Comparison of ENCODE assay signal across 18 mouse cellular contexts in genomic region chr17:26225150-26225549, GRCm38 (mm10). TPM values are rescaled to one million over a fixed set of nuclear protein-coding genes. Genes with fewer than 3 reads are reported as not detected.
A peak's percentile ranks its signal among the peaks of the same experiment; 100 is the strongest.
DNase-seq lines count a peak whose midpoint lies in the region; ATAC-seq and TF ChIP-seq lines count a peak whose summit lies in the region.
"Had no signal": no experiment of that assay in that cellular context is flagged by ENCODE, and none has a peak within 500 bp of the region (broad histone marks: within the 10 kb centered on the region; RNA-seq: fewer than 3 reads in every experiment).

No protein-coding gene starts in this region.

- no peak overlapping the region for H3K27ac ChIP-seq in kidney, embryonic 14.5 days (ENCODE audit: low read depth, low read length)
- peak overlapping the region; percentile 54; the same call in 1 of the 2 replicates for H3K27ac ChIP-seq in lung, embryonic 14.5 days (ENCODE audit: low read depth)
- H3K27ac ChIP-seq in stomach, embryonic 14.5 days (ENCODE audit: low read length), result peak overlapping the region; percentile 39; the same call in 1 of the 2 replicates
- no peak overlapping the region for H3K27ac ChIP-seq in embryonic facial prominence, embryonic 10.5 days (replicated peaks)
- H3K27ac ChIP-seq: embryonic facial prominence, embryonic 15.5 days; forebrain, embryonic 15.5 days; hindbrain, embryonic 14.5 days; liver, embryonic 14.5 days; neural tube, embryonic 13.5 days had no signal

- no peak overlapping the region for H3K4me2 ChIP-seq in kidney, embryonic 14.5 days (replicated peaks; ENCODE audit: low read depth, low read length)
- no peak overlapping the region for H3K4me2 ChIP-seq in lung, embryonic 14.5 days
- no peak overlapping the region for H3K4me2 ChIP-seq in stomach, embryonic 14.5 days (replicated peaks; ENCODE audit: low read depth, low read length)
- H3K4me2 ChIP-seq: embryonic facial prominence, embryonic 15.5 days; forebrain, embryonic 15.5 days; heart, embryonic 12.5 days; hindbrain, embryonic 14.5 days; neural tube, embryonic 13.5 days had no signal

- no peak overlapping the region for H3K4me3 ChIP-seq in kidney, embryonic 14.5 days (ENCODE audit: low read length)
- H3K4me3 ChIP-seq in lung, embryonic 14.5 days (ENCODE audit: low read depth, low read length), result no peak overlapping the region
- no peak overlapping the region for H3K4me3 ChIP-seq in stomach, embryonic 14.5 days (ENCODE audit: low read depth, low read length)
- no peak overlapping the region for H3K4me3 ChIP-seq in embryonic facial prominence, embryonic 10.5 days
- H3K4me3 ChIP-seq: embryonic facial prominence, embryonic 15.5 days; forebrain, embryonic 15.5 days; heart, embryonic 12.5 days; neural tube, embryonic 13.5 days had no signal

- H3K4me1 ChIP-seq in kidney, embryonic 14.5 days (ENCODE audit: control insufficient read depth, insufficient read depth, low read length), result no peaks in the 10 kb centered on the region
- no peaks in the 10 kb centered on the region for H3K4me1 ChIP-seq in lung, embryonic 14.5 days (ENCODE audit: insufficient read depth)
- no peaks in the 10 kb centered on the region for H3K4me1 ChIP-seq in stomach, embryonic 14.5 days (ENCODE audit: control insufficient read depth, insufficient read depth, low read length)
- H3K4me1 ChIP-seq in embryonic facial prominence, embryonic 10.5 days, result no peaks in the 10 kb centered on the region
- H3K4me1 ChIP-seq: embryonic facial prominence, embryonic 15.5 days; forebrain, embryonic 15.5 days; neural tube, embryonic 13.5 days had no signal

- WGBS in kidney, embryonic 14.5 days, result 59% methylated on average over 12 of the region's 12 CpGs
- 53% methylated on average over 12 of the region's 12 CpGs for WGBS in lung, embryonic 14.5 days
- WGBS in stomach, embryonic 14.5 days, result 71% methylated on average over 12 of the region's 12 CpGs
- 88% methylated on average over 12 of the region's 12 CpGs for WGBS in embryonic facial prominence, embryonic 10.5 days

- H3K36me3 ChIP-seq in kidney, embryonic 14.5 days (ENCODE audit: control insufficient read depth, insufficient read depth, low read length), result no peaks in the 10 kb centered on the region
- no peaks in the 10 kb centered on the region for H3K36me3 ChIP-seq in lung, embryonic 14.5 days (ENCODE audit: insufficient read depth)
- no peaks in the 10 kb centered on the region for H3K36me3 ChIP-seq in stomach, embryonic 14.5 days (ENCODE audit: control insufficient read depth, insufficient read depth, low read length)
- H3K36me3 ChIP-seq in embryonic facial prominence, embryonic 10.5 days (replicated peaks), result no peaks in the 10 kb centered on the region; the same call in 1 of the 2 replicates
- H3K36me3 ChIP-seq: embryonic facial prominence, embryonic 15.5 days; forebrain, embryonic 15.5 days had no signal

- no peak overlapping the region for H3K9ac ChIP-seq in kidney, embryonic 14.5 days (ENCODE audit: low read depth, low read length)
- H3K9ac ChIP-seq in lung, embryonic 14.5 days, result no peak overlapping the region
- no peak overlapping the region for H3K9ac ChIP-seq in stomach, embryonic 14.5 days (replicated peaks; ENCODE audit: low read depth, low read length)
- H3K9ac ChIP-seq: embryonic facial prominence, embryonic 15.5 days; forebrain, embryonic 15.5 days; heart, embryonic 12.5 days; hindbrain, embryonic 14.5 days; liver, embryonic 14.5 days; neural tube, embryonic 13.5 days had no signal

- no peaks in the 10 kb centered on the region for H3K9me3 ChIP-seq in kidney, embryonic 14.5 days (ENCODE audit: control insufficient read depth, low read length)
- no peaks in the 10 kb centered on the region for H3K9me3 ChIP-seq in lung, embryonic 14.5 days (ENCODE audit: low read depth, low read length)
- no peaks in the 10 kb centered on the region for H3K9me3 ChIP-seq in stomach, embryonic 14.5 days (ENCODE audit: control insufficient read depth, low read depth, low read length)
- H3K9me3 ChIP-seq in embryonic facial prominence, embryonic 10.5 days, result no peaks in the 10 kb centered on the region
- H3K9me3 ChIP-seq: embryonic facial prominence, embryonic 15.5 days; forebrain, embryonic 15.5 days; heart, embryonic 12.5 days; neural tube, embryonic 13.5 days had no signal

- peak; percentile 80 for DNase-seq in kidney, adult 11 months
- peak; percentile 74 for DNase-seq in kidney, adult 9 months
- peak; percentile 22 for DNase-seq in lung, embryonic 14.5 days
- DNase-seq in embryonic facial prominence, embryonic 10.5 days (ENCODE audit: low spot score), result no peak
- no peak for DNase-seq in heart, postnatal 4 days
- DNase-seq: gastrocnemius, postnatal 14 days; midbrain, embryonic 14.5 days; thymus, postnatal 4 days had no signal

- TF ChIP-seq CTCF in lung, embryonic 14.5 days (IDR thresholded peaks at IDR 0.05; ENCODE audit: low read depth), result no peak

- no peaks in the 10 kb centered on the region for H3K27me3 ChIP-seq in kidney, embryonic 14.5 days (ENCODE audit: control insufficient read depth, insufficient read depth, low read length)
- no peaks in the 10 kb centered on the region for H3K27me3 ChIP-seq in lung, embryonic 14.5 days (ENCODE audit: insufficient read depth, low read length)
- H3K27me3 ChIP-seq in stomach, embryonic 14.5 days (ENCODE audit: control insufficient read depth, insufficient read depth, low read length), result no peaks in the 10 kb centered on the region
- no peaks in the 10 kb centered on the region for H3K27me3 ChIP-seq in embryonic facial prominence, embryonic 10.5 days (replicated peaks; ENCODE audit: low read depth, poor library complexity, severe bottlenecking)
- H3K27me3 ChIP-seq: embryonic facial prominence, embryonic 15.5 days; forebrain, embryonic 15.5 days; heart, embryonic 12.5 days; neural tube, embryonic 13.5 days had no signal

- no peak for ATAC-seq in kidney, embryonic 14.5 days (ENCODE audit: low FRiP score, low TSS enrichment)
- peak; percentile 8; the same call in 1 of the 2 replicates for ATAC-seq in lung, embryonic 14.5 days (ENCODE audit: insufficient read depth)
- peak; percentile 82 for ATAC-seq in stomach, embryonic 14.5 days (ENCODE audit: insufficient number of reproducible peaks, insufficient read depth, low FRiP score, low read depth)
- ATAC-seq in CD4-positive, CD25-positive, alpha-beta regulatory T cell, adult 4 months, result no peak
- ATAC-seq: forebrain, embryonic 15.5 days had no signal

RNA-seq across cellular contexts. Expression of gene Arhgdig, which starts 17.6 kb away (rescaled TPM):
- 6.3 and 6.9 TPM in 2 replicates for polyA plus RNA-seq in kidney, embryonic 14.5 days (2014; fragmentation: Nextera tagmentation; extraction: Ambion mirVana)
- polyA plus RNA-seq in lung, embryonic 14.5 days (2014; fragmentation: Nextera tagmentation; extraction: Ambion mirVana), result 14.6 and 15.9 TPM in 2 replicates
- 12.9 and 13.6 TPM in 2 replicates for polyA plus RNA-seq in stomach, embryonic 14.5 days (2014; fragmentation: Nextera tagmentation; extraction: Ambion mirVana)
- not detected for polyA plus RNA-seq in CD4-positive, CD25-positive, alpha-beta regulatory T cell, adult 4 months (2017; shearing (Covaris generic))
- polyA plus RNA-seq in embryonic facial prominence, embryonic 10.5 days (2016; fragmentation: Nextera tagmentation; extraction: Ambion mirVana), result 8.5 and 13.4 TPM in 2 replicates
- total RNA-seq in heart, postnatal 4 days (2021), result 1 to 10 TPM; 1.6 to 2.0 TPM
- total RNA-seq: common myeloid progenitor, adult 5-6 weeks had no signal

RNA-seq across cellular contexts. Expression of gene Fam234a, which starts 18.9 kb away (rescaled TPM):
- 27.9 and 40.4 TPM in 2 replicates for polyA plus RNA-seq in kidney, embryonic 14.5 days (2014; fragmentation: Nextera tagmentation; extraction: Ambion mirVana)
- polyA plus RNA-seq in lung, embryonic 14.5 days (2014; fragmentation: Nextera tagmentation; extraction: Ambion mirVana), result 36.3 and 39.4 TPM in 2 replicates
- polyA plus RNA-seq in stomach, embryonic 14.5 days (2014; fragmentation: Nextera tagmentation; extraction: Ambion mirVana), result 49.2 and 51.1 TPM in 2 replicates
- 10 to 100 TPM; 12.6 to 23.0 TPM for polyA plus RNA-seq in CD4-positive, CD25-positive, alpha-beta regulatory T cell, adult 4 months (2017; shearing (Covaris generic))
- 26.8 and 27.6 TPM in 2 replicates for polyA plus RNA-seq in embryonic facial prominence, embryonic 10.5 days (2016; fragmentation: Nextera tagmentation; extraction: Ambion mirVana)
- total RNA-seq in heart, postnatal 4 days (2021), result 10 to 100 TPM; 71.2 to 73.2 TPM

RNA-seq across cellular contexts. Expression of gene Rgs11, which starts 22.4 kb away (rescaled TPM):
- polyA plus RNA-seq in kidney, embryonic 14.5 days (2014; fragmentation: Nextera tagmentation; extraction: Ambion mirVana), result 5.2 and 5.9 TPM in 2 replicates
- polyA plus RNA-seq in lung, embryonic 14.5 days (2014; fragmentation: Nextera tagmentation; extraction: Ambion mirVana), result 10.3 and 11.9 TPM in 2 replicates
- polyA plus RNA-seq in stomach, embryonic 14.5 days (2014; fragmentation: Nextera tagmentation; extraction: Ambion mirVana), result 18.3 and 19.3 TPM in 2 replicates
- polyA plus RNA-seq in CD4-positive, CD25-positive, alpha-beta regulatory T cell, adult 4 months (2017; shearing (Covaris generic)), result 10 to 100 TPM in 1 of 2 experiments, 1 to 10 TPM in 1; 6.2 to 14.2 TPM
- polyA plus RNA-seq in embryonic facial prominence, embryonic 10.5 days (2016; fragmentation: Nextera tagmentation; extraction: Ambion mirVana), result 1.5 and 4.7 TPM in 2 replicates
- 1 to 10 TPM; 2.0 to 2.1 TPM for total RNA-seq in heart, postnatal 4 days (2021)

RNA-seq across cellular contexts. Expression of gene Pdia2, which starts 26.3 kb away (rescaled TPM):
- 0.38 and 0.46 TPM in 2 replicates for polyA plus RNA-seq in kidney, embryonic 14.5 days (2014; fragmentation: Nextera tagmentation; extraction: Ambion mirVana)
- polyA plus RNA-seq in lung, embryonic 14.5 days (2014; fragmentation: Nextera tagmentation; extraction: Ambion mirVana), result 0.34 and 0.43 TPM in 2 replicates
- polyA plus RNA-seq in stomach, embryonic 14.5 days (2014; fragmentation: Nextera tagmentation; extraction: Ambion mirVana), result 2.3 and 6.5 TPM in 2 replicates
- not detected for polyA plus RNA-seq in CD4-positive, CD25-positive, alpha-beta regulatory T cell, adult 4 months (2017; shearing (Covaris generic))
- polyA plus RNA-seq in embryonic facial prominence, embryonic 10.5 days (2016; fragmentation: Nextera tagmentation; extraction: Ambion mirVana), result 0.31 and 1.1 TPM in 2 replicates
- total RNA-seq in heart, postnatal 4 days (2021), result not detected
- total RNA-seq: gastrocnemius, postnatal 14 days had no signal
- polyA plus RNA-seq: forebrain, embryonic 15.5 days; midbrain, embryonic 14.5 days; neural tube, embryonic 13.5 days had no signal

RNA-seq across cellular contexts. Expression of gene Luc7l, which starts 27.5 kb away (rescaled TPM):
- polyA plus RNA-seq in kidney, embryonic 14.5 days (2014; fragmentation: Nextera tagmentation; extraction: Ambion mirVana), result 87.8 and 108 TPM in 2 replicates
- polyA plus RNA-seq in lung, embryonic 14.5 days (2014; fragmentation: Nextera tagmentation; extraction: Ambion mirVana), result 97.7 and 104 TPM in 2 replicates
- 106 and 108 TPM in 2 replicates for polyA plus RNA-seq in stomach, embryonic 14.5 days (2014; fragmentation: Nextera tagmentation; extraction: Ambion mirVana)
- 10 to 100 TPM; 59.7 to 67.6 TPM for polyA plus RNA-seq in CD4-positive, CD25-positive, alpha-beta regulatory T cell, adult 4 months (2017; shearing (Covaris generic))
- 135 and 138 TPM in 2 replicates for polyA plus RNA-seq in embryonic facial prominence, embryonic 10.5 days (2016; fragmentation: Nextera tagmentation; extraction: Ambion mirVana)
- total RNA-seq in heart, postnatal 4 days (2021), result 10 to 100 TPM; 34.7 to 36.4 TPM

Comparison
In these comparisons a context has a peak if more than half of its experiments do, and no peak if none do; other contexts are left out.
1. DNase-seq: peak in kidney, adult 11 months (single experiment), kidney, adult 9 months (single experiment) and lung, embryonic 14.5 days (single experiment); none in embryonic facial prominence, embryonic 10.5 days (single experiment) and heart, postnatal 4 days (single experiment).
2. ATAC-seq: peak in lung, embryonic 14.5 days (single experiment) and stomach, embryonic 14.5 days (single experiment); none in kidney, embryonic 14.5 days (single experiment) and CD4-positive, CD25-positive, alpha-beta regulatory T cell, adult 4 months (single experiment).
3. H3K27ac ChIP-seq: peak in lung, embryonic 14.5 days (single experiment) and stomach, embryonic 14.5 days (single experiment); none in kidney, embryonic 14.5 days (single experiment) and embryonic facial prominence, embryonic 10.5 days (single experiment).